Mouse (Mus musculus) CH12.LX (cell line): Measurements from ENCODE around the gene Chgb. TPM values are rescaled to one million over a fixed set of nuclear protein-coding genes. Genes with fewer than 3 reads are reported as not detected.

Experiments
- DNase-seq: peaks from one replicate; pipeline ENCODE4 v3.0.0-alpha.2; 2013; ENCODE audit errors: extremely low read depth
- H3K27ac ChIP-seq: 2 replicates; pipeline ENCODE4 v1.5.1; 2012; ENCODE audit warnings: low read depth, mild to moderate bottlenecking, control low read depth, moderate library complexity; ENCODE audit not compliant: insufficient read depth
- H3K27me3 ChIP-seq: replicated peaks from 2 replicates; pipeline ENCODE3; 2012; ENCODE audit warnings: inconsistent platforms
- H3K36me3 ChIP-seq, 2 experiments: replicated peaks in 1 of 2; 2 replicates each; pipeline versions ENCODE3 to v1.6.1; 2012; ENCODE audit warnings: inconsistent platforms in 1 of 2, low read length in 1 of 2, mild to moderate bottlenecking in 1 of 2, mixed read lengths in 1 of 2, moderate library complexity in 1 of 2; ENCODE audit not compliant: control insufficient read depth in 1 of 2, insufficient read depth in 1 of 2
- H3K4me1 ChIP-seq, 2 experiments: 2 replicates each; pipeline ENCODE4 v1.6.1; 2012; ENCODE audit warnings: inconsistent platforms in 1 of 2, moderate library complexity in 1 of 2; ENCODE audit not compliant: insufficient read depth in 2 of 2, control insufficient read depth in 1 of 2
- H3K4me2 ChIP-seq: 2 replicates; pipeline ENCODE4 v1.6.1; 2012; ENCODE audit warnings: low read depth, mild to moderate bottlenecking, control low read depth; ENCODE audit not compliant: poor library complexity, insufficient read depth, severe bottlenecking
- H3K4me3 ChIP-seq, 3 experiments: fragments of 150-350 bp in 1 of 3; sonication (generic) in 1 of 3; replicated peaks in 1 of 3; 2 replicates each; pipeline versions ENCODE3 to v1.5.1; 2011 to 2012; ENCODE audit warnings: low read depth in 2 of 3, low read length in 2 of 3, mild to moderate bottlenecking in 2 of 3, moderate library complexity in 2 of 3, control low read depth in 1 of 3, improper control_type of control experiment in 1 of 3, inconsistent platforms in 1 of 3, mixed read lengths in 1 of 3; ENCODE audit not compliant: poor library complexity in 1 of 3
- H3K79me2 ChIP-seq: replicated peaks from 2 replicates; pipeline ENCODE4 v1.6.1; 2012; ENCODE audit warnings: mild to moderate bottlenecking, moderate library complexity; ENCODE audit not compliant: control insufficient read depth, poor library complexity, insufficient read depth, severe bottlenecking; ENCODE audit errors: extremely low read depth
- H3K9ac ChIP-seq: 2 replicates; pipeline ENCODE4 v1.6.1; 2012; ENCODE audit warnings: low read depth, mild to moderate bottlenecking, control low read depth, moderate library complexity; ENCODE audit not compliant: insufficient read depth
- H3K9me3 ChIP-seq: replicated peaks from 2 replicates; pipeline ENCODE3; 2012; ENCODE audit warnings: low read length, inconsistent platforms, mixed read lengths
- CHD1 ChIP-seq: IDR thresholded peaks from 2 replicates; pipeline ENCODE4 v1.6.1; 2012; ENCODE audit warnings: low read depth, low read length, improper control_type of control experiment, inconsistent platforms
- CHD2 ChIP-seq: IDR thresholded peaks from 2 replicates; pipeline ENCODE4 v1.6.1; 2011; ENCODE audit warnings: low read length, improper control_type of control experiment
- E2F4 ChIP-seq: IDR thresholded peaks from 2 replicates; pipeline ENCODE4 v1.6.1; 2011; ENCODE audit warnings: low read depth, low read length, improper control_type of control experiment; ENCODE audit not compliant: insufficient replicate concordance
- EP300 ChIP-seq: IDR thresholded peaks from 2 replicates; pipeline ENCODE4 v1.6.1; 2011; ENCODE audit warnings: low read length, improper control_type of control experiment
- JUN ChIP-seq: IDR thresholded peaks from 2 replicates; pipeline ENCODE4 v1.6.1; 2011; ENCODE audit warnings: low read depth, mild to moderate bottlenecking, low read length, improper control_type of control experiment, moderate library complexity; ENCODE audit not compliant: insufficient read depth
- JUND ChIP-seq: conservative IDR thresholded peaks from 2 replicates; pipeline ENCODE4 v1.6.1; 2011; ENCODE audit warnings: low read depth, low read length, improper control_type of control experiment
- KAT2A ChIP-seq: IDR thresholded peaks from 2 replicates; pipeline ENCODE4 v1.6.1; 2012; ENCODE audit warnings: low read length, improper control_type of control experiment, inconsistent platforms; ENCODE audit not compliant: insufficient replicate concordance
- MAFK ChIP-seq: IDR thresholded peaks from 2 replicates; pipeline ENCODE4 v1.6.1; 2011; ENCODE audit warnings: low read length, improper control_type of control experiment; ENCODE audit not compliant: insufficient replicate concordance
- MAX ChIP-seq: IDR thresholded peaks from 2 replicates; pipeline ENCODE4 v1.6.1; 2011; ENCODE audit warnings: low read length, improper control_type of control experiment
- MEF2A ChIP-seq: IDR thresholded peaks from 2 replicates; pipeline ENCODE4 v1.6.1; 2014; ENCODE audit warnings: low read depth, mild to moderate bottlenecking, inconsistent platforms, low read length, improper control_type of control experiment, borderline replicate concordance
- MYC ChIP-seq: IDR thresholded peaks from 2 replicates; pipeline ENCODE4 v1.6.1; 2011; ENCODE audit warnings: low read depth, mild to moderate bottlenecking, improper control_type of control experiment, low read length
- POLR2A ChIP-seq: IDR thresholded peaks from 2 replicates; pipeline ENCODE4 v1.6.1; 2011; ENCODE audit warnings: low read depth, mild to moderate bottlenecking, improper control_type of control experiment, low read length
- POLR2AphosphoS2 ChIP-seq: IDR thresholded peaks from 2 replicates; pipeline ENCODE4 v1.6.1; 2011; ENCODE audit warnings: low read depth, low read length, improper control_type of control experiment
- RAD21 ChIP-seq: IDR thresholded peaks from 2 replicates; pipeline ENCODE4 v1.6.1; 2011; ENCODE audit warnings: low read depth, mild to moderate bottlenecking, low read length, improper control_type of control experiment, moderate library complexity
- RCOR1 ChIP-seq: conservative IDR thresholded peaks from 2 replicates; pipeline ENCODE4 v1.6.1; 2012; ENCODE audit warnings: low read depth, mild to moderate bottlenecking, inconsistent platforms, low read length, improper control_type of control experiment
- SMC3 ChIP-seq: IDR thresholded peaks from 2 replicates; pipeline ENCODE4 v1.6.1; 2011; ENCODE audit warnings: low read depth, low read length, improper control_type of control experiment
- TBP ChIP-seq: conservative IDR thresholded peaks from 2 replicates; pipeline ENCODE4 v1.6.1; 2011; ENCODE audit warnings: low read depth, low read length, improper control_type of control experiment
- TCF12 ChIP-seq: IDR thresholded peaks from 2 replicates; pipeline ENCODE4 v1.6.1; 2014; ENCODE audit warnings: low read depth, mild to moderate bottlenecking, inconsistent platforms, low read length, improper control_type of control experiment
- USF1 ChIP-seq: IDR thresholded peaks from 2 replicates; pipeline ENCODE4 v1.6.1; 2014; ENCODE audit warnings: low read depth, mild to moderate bottlenecking, inconsistent platforms, low read length, improper control_type of control experiment
- USF2 ChIP-seq: conservative IDR thresholded peaks from 2 replicates; pipeline ENCODE4 v1.6.1; 2011; ENCODE audit warnings: low read depth, low read length, improper control_type of control experiment
- ZKSCAN1 ChIP-seq: IDR thresholded peaks from 2 replicates; pipeline ENCODE4 v1.6.1; 2012; ENCODE audit warnings: low read depth, inconsistent platforms, low read length, improper control_type of control experiment, borderline replicate concordance
- ZNF384 ChIP-seq: IDR thresholded peaks from 2 replicates; pipeline ENCODE4 v1.6.1; 2012; ENCODE audit warnings: low read depth, low read length, improper control_type of control experiment, inconsistent platforms
- dilution Hi-C: fragments of 300-500 bp; cut with MboI; formaldehyde crosslinking; loops from 2 replicates; pipeline ENCODE4 v1.14.3; 2020; ENCODE audit warnings: low sequenced_read_pairs; ENCODE audit not compliant: extremely low pct_unique_long_range_greater_than_20kb, extremely low pct_ligation_motif_present
- in situ Hi-C: fragments of 300-500 bp; cut with MboI; formaldehyde crosslinking; loops from 3 replicates; pipeline ENCODE4 v1.14.3; 2019; ENCODE audit warnings: low sequenced_read_pairs, low pct_ligation_motif_present, low pct_unique_long_range_greater_than_20kb, mixed read lengths
- polyA plus RNA-seq: library from polyadenylated mRNA; unstranded; fragments of >175 nt; gene quantifications from 2 replicates; pipeline ENCODE4 v1.2.1, GENCODE M21; 2012; ENCODE audit warnings: low read depth; ENCODE audit not compliant: insufficient read length
- total RNA-seq, 2 experiments: library from RNA; depleted of rRNA; stranded (reverse); fragments of 300-350 nt in 1 of 2; fragments of >200 nt in 1 of 2; gene quantifications; 2 replicates each; pipeline ENCODE4 v1.2.3; 2012 to 2014

Chgb gene
- total and polyA plus RNA-seq, 3 experiments = 0.13 TPM; not detected in 2

DNA sequence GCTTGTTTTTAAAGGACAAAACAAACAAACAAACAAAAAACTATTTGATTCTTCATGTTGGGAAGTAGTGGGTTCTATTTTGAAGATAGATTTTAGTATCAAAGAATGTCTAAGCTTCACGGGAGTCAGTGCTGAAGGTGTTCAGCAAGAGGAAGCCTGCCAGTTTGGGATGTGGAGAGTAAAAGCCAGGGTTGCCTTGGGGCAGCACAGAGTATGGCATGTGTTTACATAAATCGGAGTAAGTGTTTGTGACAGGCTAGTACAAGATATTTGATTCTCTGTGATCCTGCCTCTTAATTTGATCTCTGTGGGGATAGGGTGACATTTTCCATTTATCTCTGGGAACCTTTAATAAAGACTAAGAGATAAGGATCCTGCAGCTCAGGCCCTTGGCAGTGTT lies 28.7 kb upstream of the Chgb start:
- Histone ChIP-seq H3K79me2 (no peaks in the 10 kb centered on the region), H3K27me3 (no peaks in the 10 kb centered on the region), H3K27ac (no peak overlapping the region), H3K4me2 (no peak overlapping the region), H3K9ac (no peak overlapping the region), H3K9me3 (no peaks in the 10 kb centered on the region), H3K4me3 (no peak overlapping the region), H3K4me1 (peaks cover 0 to 6% of the 10 kb centered on the region in 2 experiments; a peak in 1 of 4 replicates), H3K36me3 (peaks cover 0 to 8% of the 10 kb centered on the region in 2 experiments)
- in situ Hi-C loops (no loop called here), dilution Hi-C loops (no loop called here)
- DNase-seq = no peak
- no peak for TF ChIP-seq POLR2AphosphoS2
- TF ChIP-seq JUND = no peak
- TF ChIP-seq USF1 = no peak
- no peak for TF ChIP-seq TBP
- TF ChIP-seq ZNF384 = no peak
- TF ChIP-seq JUN = no peak
- TF ChIP-seq CHD1 = no peak
- TF ChIP-seq MAFK = no peak

DNA sequence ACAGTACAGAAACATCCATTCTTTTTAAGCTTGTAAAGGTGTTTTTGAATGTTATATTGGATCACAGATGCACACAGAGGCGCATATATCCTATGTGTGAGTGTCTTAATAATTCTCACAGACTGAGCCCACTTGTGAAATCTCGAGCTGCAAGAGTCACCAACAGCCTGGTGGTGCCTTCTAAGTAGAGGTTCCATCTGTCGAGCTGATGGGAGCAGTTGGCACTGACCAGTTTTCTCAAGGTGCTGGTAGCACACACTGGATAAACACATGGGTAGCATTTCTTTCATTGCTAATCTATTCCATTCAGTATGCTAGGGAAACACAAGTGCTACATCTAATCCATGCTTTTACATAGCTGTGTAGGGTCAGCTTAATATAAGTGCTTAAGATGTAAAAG lies 27.9 kb upstream of the Chgb start:
- DNase-seq = no peak
- Histone ChIP-seq H3K79me2 (no peaks in the 10 kb centered on the region), H3K4me3 (no peak overlapping the region), H3K4me2 (no peak overlapping the region), H3K27ac (no peak overlapping the region), H3K9me3 (no peaks in the 10 kb centered on the region), H3K36me3 (peaks cover 0 to 8% of the 10 kb centered on the region in 2 experiments), H3K4me1 (peaks cover 0 to 6% of the 10 kb centered on the region in 2 experiments; a peak in 1 of 4 replicates), H3K27me3 (no peaks in the 10 kb centered on the region), H3K9ac (no peak overlapping the region)
- in situ Hi-C loops = no loop called here
- dilution Hi-C loops = no loop called here
- TF ChIP-seq TCF12 (no peak), POLR2A (no peak), JUN (no peak), EP300 (no peak), MAX (no peak), MYC (no peak), USF2 (no peak), E2F4 (no peak), SMC3 (no peak), ZKSCAN1 (no peak)

DNA sequence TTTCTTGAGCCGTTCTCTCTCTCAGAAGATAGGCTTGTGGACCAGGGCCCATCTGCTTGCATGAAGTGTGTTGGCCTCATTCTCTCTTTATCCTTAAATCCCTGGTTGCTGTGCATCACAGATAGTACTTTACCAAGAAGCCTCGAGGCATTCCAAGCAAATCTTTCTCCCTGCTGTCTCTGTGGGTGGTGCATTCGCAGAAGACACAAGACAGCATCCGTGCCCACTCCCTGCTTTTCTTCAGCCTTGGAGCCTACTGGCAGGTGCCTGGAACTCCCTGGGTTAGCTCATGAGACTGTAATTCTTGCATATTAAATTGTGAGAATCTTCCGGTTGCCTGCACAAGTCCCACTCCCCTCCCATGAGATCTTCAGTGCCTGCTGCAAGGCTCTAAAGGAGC lies 23.2 kb upstream of the Chgb start:
- in situ Hi-C loops (no loop called here), dilution Hi-C loops (no loop called here)
- Histone ChIP-seq H3K9ac (no peak overlapping the region), H3K9me3 (no peaks in the 10 kb centered on the region), H3K27me3 (no peaks in the 10 kb centered on the region), H3K4me2 (no peak overlapping the region), H3K4me1 (peaks cover 0 to 6% of the 10 kb centered on the region in 2 experiments; a peak in 1 of 4 replicates), H3K79me2 (no peaks in the 10 kb centered on the region), H3K36me3 (no peaks in the 10 kb centered on the region), H3K4me3 (no peak overlapping the region), H3K27ac (no peak overlapping the region)
- DNase-seq = no peak
- TF ChIP-seq POLR2A (no peak), JUN (no peak), CHD2 (no peak), EP300 (no peak), MEF2A (no peak), USF1 (no peak), RAD21 (no peak), RCOR1 (no peak), KAT2A (no peak), JUND (no peak), ZKSCAN1 (no peak)
